Mouse (Mus musculus) olfactory bulb, adult 2 months (tissue): ENCODE data around the gene Gm20920. TPM values are rescaled to one million over a fixed set of nuclear protein-coding genes. Genes with fewer than 3 reads are reported as not detected.
"Not testable (repeated sequence)": the region's sequence is repeated elsewhere in the genome, so short reads cannot be mapped to it uniquely, and the experiment has no call there.

Experiments used
- H3K27ac ChIP-seq: fragments of 200-500 bp; 2 replicates; pipeline ENCODE4 v1.5.1; 2012; ENCODE audit warnings: low read depth, low read length; ENCODE audit not compliant: insufficient read depth
- H3K4me1 ChIP-seq: fragments of 200-500 bp; 2 replicates; pipeline ENCODE4 v1.6.1; 2012; ENCODE audit warnings: low read length; ENCODE audit not compliant: control insufficient read depth, insufficient read depth
- H3K4me3 ChIP-seq: fragments of 200-500 bp; 2 replicates; pipeline ENCODE4 v1.5.1; 2012; ENCODE audit warnings: mild to moderate bottlenecking, low read depth, low read length, moderate library complexity; ENCODE audit not compliant: insufficient read depth
- WGBS: fragments of 180-500 bp; shearing (Covaris S2); methylation state at CpG from one replicate; pipeline ENCODE4 v1.1.7; 2018; 5-methylcytosine and 5-hydroxymethylcytosine counted together
- polyA plus RNA-seq: library from polyadenylated mRNA; stranded (reverse); fragments of >200 nt; gene quantifications from 2 replicates; pipeline ENCODE4 v1.2.4, GENCODE M21; 2012; ENCODE audit warnings: low replicate concordance; ENCODE audit not compliant: missing spikeins, insufficient read depth, insufficient read length

Gm20920 gene
- not detected in 2 replicates for polyA plus RNA-seq

- not testable (repeated sequence) for H3K4me1 ChIP-seq, H3K4me3 ChIP-seq, H3K27ac ChIP-seq
- no CpG with 5 or more reads among the region's 6 CpGs for WGBS
These were observed at the start of gene Gm20920 for GRCm38 (mm10) chrY:51851820-51852219. Gm20920 (plus strand) TSS chrY:51852120.
